Mouse (Mus musculus): ENCODE results near the gene Eif4ebp2.

DNA sequence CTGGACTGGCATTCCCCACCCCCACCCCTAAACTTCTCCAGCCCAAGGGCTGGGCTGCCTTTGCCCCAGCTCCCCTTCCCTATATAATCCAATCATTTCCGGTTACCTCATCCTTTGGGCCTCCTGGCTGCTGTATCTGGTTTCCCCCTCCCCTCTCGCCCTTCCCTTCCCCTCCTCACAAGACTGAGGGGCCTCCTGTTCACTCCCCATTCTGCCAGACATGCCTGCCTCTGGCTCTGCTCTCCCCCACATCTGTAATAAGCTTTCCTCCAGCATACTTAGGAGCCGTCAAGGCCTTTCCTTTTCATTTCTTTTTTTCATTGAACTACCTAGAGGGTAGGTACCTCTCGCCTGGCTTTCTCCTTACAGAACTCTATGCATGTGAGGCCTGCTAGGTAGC lies 43.0 kb upstream of the Eif4ebp2 start:
- TF ChIP-seq POLR2AphosphoS2 (IDR thresholded peaks at IDR 0.05; ENCODE audit: insufficient read length, low read depth) (no peak), MYOD1 (IDR thresholded peaks at IDR 0.05; ENCODE audit: control insufficient read depth in 1 of 3, insufficient read length in 2 of 3, low read depth in 2 of 3) (no peak), USF1 (IDR thresholded peaks at IDR 0.05; ENCODE audit: low read depth) (no peak), POLR2A (IDR thresholded peaks at IDR 0.05; ENCODE audit: insufficient read length, low read depth) (no peak)
